Mouse (Mus musculus): ENCODE results near the gene Paqr9. TPM values are rescaled to one million over a fixed set of nuclear protein-coding genes. Genes with fewer than 3 reads are reported as not detected.
"Not testable (repeated sequence)": the region's sequence is repeated elsewhere in the genome, so short reads cannot be mapped to it uniquely, and the experiment has no call there.

Paqr9 gene
- polyA plus RNA-seq (2012; rRNA removed) = 58.7 and 63.4 TPM in 2 replicates

DNA sequence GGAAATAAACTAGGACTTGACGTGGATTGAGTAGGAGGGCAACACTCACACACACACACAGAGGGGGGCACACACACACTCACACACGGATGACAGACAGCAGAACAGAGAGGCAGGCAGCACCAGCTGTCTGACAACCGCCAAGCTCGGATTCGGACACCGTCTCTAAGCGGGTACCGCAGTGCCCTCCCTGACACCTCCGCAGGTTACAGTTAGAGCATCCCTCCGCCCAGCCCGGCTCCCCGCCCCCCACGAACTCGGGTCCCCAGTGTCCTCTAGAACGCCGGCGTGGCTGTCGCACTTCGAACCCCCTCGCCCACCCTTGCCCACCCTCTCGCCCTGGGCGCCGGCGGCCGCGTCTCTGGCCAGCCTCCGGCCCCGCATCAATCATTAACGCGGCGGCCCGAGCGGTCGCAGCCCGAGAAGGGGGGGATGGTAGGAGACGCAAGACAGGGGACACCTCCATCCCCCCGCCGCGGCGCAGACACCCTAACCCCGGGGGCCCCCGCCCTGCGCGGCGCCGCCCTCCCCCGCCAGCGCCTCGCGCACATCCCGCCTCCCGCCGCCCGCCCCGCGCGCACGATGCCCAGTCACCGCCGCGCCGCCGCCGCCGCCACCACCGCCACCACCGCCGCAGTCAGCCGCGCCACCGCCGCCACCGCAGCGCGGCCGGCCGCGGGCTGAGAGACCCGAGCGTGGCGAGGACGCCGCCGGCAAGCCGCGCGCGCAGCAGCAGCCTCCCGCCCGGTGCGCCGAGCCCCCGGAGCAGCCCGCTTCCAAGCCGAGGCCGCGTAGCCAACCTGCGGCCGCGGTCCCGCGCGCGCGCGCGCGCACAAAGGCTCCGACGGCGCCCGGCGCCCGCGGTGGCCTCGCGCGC lies at the start of gene Paqr9:
Paqr9 (plus strand) TSS at position 599 of the 877 bp plus-strand sequence.
- Histone ChIP-seq H3K4me3 (ENCODE audit: control insufficient read depth, low read depth, low read length) (peak within 1 kb of the TSS; percentile 72), H3K27ac (ENCODE audit: control insufficient read depth, insufficient read depth, low read depth, low read length) (peak within 1 kb of the TSS; percentile 83), H3K36me3 (ENCODE audit: control insufficient read depth, insufficient read depth, low read length) (no peaks in the 10 kb centered on the region), H3K27me3 (ENCODE audit: control insufficient read depth, insufficient read depth, low read length) (no peaks in the 10 kb centered on the region), H3K4me1 (ENCODE audit: control insufficient read depth, insufficient read depth, low read length) (peaks cover 6% of the 10 kb centered on the region)
- TF ChIP-seq CTCF (IDR thresholded peaks at IDR 0.05; ENCODE audit: control insufficient read depth, insufficient read depth, insufficient replicate concordance, low read depth, low read length) (no peak), POLR2A (IDR thresholded peaks at IDR 0.05; ENCODE audit: control insufficient read depth, low read depth, low read length) (peak; percentile 88; the same call in 1 of the 2 replicates)

DNA sequence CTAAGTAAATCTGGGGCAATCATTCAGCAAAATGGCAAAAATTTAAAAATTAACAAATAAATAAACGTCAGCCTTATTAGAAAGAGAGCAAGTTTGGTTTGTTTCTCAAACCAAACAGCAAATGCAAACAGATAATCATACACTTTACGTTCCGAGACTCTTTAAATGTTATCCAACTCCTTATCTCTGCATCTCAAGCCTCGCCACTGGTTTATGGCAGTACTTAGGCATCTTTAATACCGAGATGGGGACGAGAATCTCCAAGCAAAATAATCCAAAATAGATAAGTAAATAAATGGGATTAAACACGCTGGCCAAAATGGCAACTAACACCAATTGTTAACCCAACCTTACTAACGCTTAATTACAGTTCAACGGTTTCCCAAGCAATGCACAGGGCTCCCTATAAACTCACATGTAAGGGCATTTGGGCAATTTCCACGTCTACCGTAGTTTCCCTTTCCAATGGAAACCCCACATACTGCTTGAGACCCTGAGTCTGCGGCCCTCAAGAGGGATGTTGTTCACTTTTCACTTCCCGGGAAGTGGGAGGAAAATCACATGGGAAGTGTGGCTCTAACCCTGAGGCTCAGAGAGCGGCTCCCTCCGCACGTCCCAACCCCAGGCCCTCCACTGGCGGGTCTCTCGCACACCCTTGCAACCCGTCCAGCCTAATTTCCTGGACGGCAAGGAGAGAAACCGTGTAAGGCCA lies 48.6 kb upstream of the Paqr9 start:
- Histone ChIP-seq H3K4me3 (ENCODE audit: control insufficient read depth, low read depth, low read length) (peak overlapping the region; percentile 98), H3K27me3 (ENCODE audit: control insufficient read depth, insufficient read depth, low read length) (no peaks in the 10 kb centered on the region), H3K4me1 (ENCODE audit: control insufficient read depth, insufficient read depth, low read length) (peaks cover 3% of the 10 kb centered on the region), H3K36me3 (ENCODE audit: control insufficient read depth, insufficient read depth, low read length) (no peaks in the 10 kb centered on the region), H3K27ac (ENCODE audit: control insufficient read depth, insufficient read depth, low read depth, low read length) (peak overlapping the region; percentile 92)
- TF ChIP-seq POLR2A (IDR thresholded peaks at IDR 0.05; ENCODE audit: control insufficient read depth, low read depth, low read length) (no peak), CTCF (IDR thresholded peaks at IDR 0.05; ENCODE audit: control insufficient read depth, insufficient read depth, insufficient replicate concordance, low read depth, low read length) (no peak)

DNA sequence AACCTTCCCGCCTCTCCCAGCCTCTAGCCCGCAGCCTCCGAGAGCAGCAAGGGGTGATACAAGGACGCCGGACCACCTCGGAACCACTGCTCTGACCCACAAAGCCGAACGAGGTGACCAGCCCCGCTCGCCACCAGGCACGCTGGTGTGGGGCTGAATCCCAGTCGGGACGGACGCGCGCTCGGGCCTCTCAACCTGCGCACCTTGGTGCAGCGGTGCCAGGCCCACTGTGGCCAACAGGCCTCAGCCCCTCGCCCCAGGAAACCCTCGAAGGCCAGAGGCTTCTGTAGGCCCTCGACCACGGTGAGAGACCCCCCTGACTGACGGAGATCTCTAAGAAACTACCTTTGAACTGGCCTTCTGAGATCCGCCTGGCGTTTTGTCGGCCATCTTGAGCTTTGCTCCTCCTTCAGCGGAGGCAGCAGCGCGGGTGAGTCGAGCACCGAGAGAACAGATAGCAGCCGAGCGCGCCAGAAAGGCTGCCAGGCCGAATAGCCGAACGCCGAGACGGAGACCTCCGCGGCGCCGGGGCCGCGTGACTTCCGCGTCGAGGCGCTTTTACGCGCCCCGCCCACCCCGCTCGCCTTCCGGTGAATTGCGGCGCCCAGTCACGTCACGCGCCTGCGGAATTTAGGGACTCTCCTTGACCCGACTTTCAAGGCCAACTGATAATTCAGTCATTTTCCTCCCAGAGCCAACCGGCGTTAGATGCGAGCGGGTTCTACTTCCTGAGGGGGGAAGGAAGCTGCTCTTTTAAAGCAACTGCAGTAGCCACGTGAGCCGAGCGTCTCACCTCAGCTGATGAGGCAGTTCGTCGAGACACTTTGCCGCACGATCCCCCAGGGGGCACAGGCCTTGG lies 47.8 kb upstream of the Paqr9 start, which contains the start of gene U2surp:
U2surp (minus strand) TSS at position 525 of the 859 bp plus-strand sequence.
- Histone ChIP-seq H3K27ac (ENCODE audit: control insufficient read depth, insufficient read depth, low read depth, low read length) (peak within 1 kb of the TSS; percentile 96), H3K36me3 (ENCODE audit: control insufficient read depth, insufficient read depth, low read length) (no peaks in the 10 kb centered on the region), H3K4me3 (ENCODE audit: control insufficient read depth, low read depth, low read length) (peak within 1 kb of the TSS; percentile 98), H3K4me1 (ENCODE audit: control insufficient read depth, insufficient read depth, low read length) (peaks cover 3% of the 10 kb centered on the region), H3K27me3 (ENCODE audit: control insufficient read depth, insufficient read depth, low read length) (no peaks in the 10 kb centered on the region)
- TF ChIP-seq CTCF (IDR thresholded peaks at IDR 0.05; ENCODE audit: control insufficient read depth, insufficient read depth, insufficient replicate concordance, low read depth, low read length) (no peak), POLR2A (IDR thresholded peaks at IDR 0.05; ENCODE audit: control insufficient read depth, low read depth, low read length) (peak; percentile 76)

DNA sequence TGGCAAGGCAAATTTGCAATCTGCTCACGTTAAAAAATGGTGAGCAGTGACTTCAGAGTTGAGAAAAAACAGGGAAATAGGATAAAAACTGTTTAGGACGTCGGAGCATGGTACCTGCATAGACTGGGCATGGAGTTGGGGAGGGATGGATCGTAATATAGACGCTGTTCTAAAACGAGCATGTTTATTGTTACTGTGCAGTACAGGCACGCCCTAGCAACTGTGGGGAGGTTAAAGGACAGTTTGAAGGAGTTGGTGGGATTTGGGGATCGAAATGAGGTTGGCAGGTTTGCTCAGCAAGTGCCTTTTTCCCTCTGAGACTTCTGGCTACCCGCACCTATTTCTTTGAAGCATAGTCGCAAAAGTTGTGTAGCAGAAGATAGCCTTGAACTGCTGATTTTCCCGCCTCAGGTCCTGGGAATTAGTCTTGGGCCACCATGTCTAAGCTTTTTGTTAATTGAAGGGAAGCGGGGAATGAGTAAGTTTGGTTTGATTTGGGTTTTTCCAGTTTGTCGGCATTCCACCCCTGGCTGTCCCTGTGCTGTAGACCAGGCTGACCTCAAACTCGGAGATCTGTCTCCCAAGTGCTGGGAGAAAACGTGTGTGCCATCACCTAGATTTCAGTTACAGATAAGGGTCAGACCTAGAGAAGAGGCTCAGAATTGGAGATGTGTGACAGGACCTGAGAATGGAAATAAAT lies 47.0 kb upstream of the Paqr9 start:
- H3K4me3 ChIP-seq (ENCODE audit: control insufficient read depth, low read depth, low read length) = peak overlapping the region; percentile 98
- peak overlapping the region; percentile 96 for H3K27ac ChIP-seq (ENCODE audit: control insufficient read depth, insufficient read depth, low read depth, low read length)
- no peaks in the 10 kb centered on the region for H3K27me3 ChIP-seq (ENCODE audit: control insufficient read depth, insufficient read depth, low read length)
- H3K36me3 ChIP-seq (ENCODE audit: control insufficient read depth, insufficient read depth, low read length) = no peaks in the 10 kb centered on the region
- H3K4me1 ChIP-seq (ENCODE audit: control insufficient read depth, insufficient read depth, low read length) = peaks cover 3% of the 10 kb centered on the region
- TF ChIP-seq CTCF (IDR thresholded peaks at IDR 0.05; ENCODE audit: control insufficient read depth, insufficient read depth, insufficient replicate concordance, low read depth, low read length) = no peak
- no peak for TF ChIP-seq POLR2A (IDR thresholded peaks at IDR 0.05; ENCODE audit: control insufficient read depth, low read depth, low read length)

DNA sequence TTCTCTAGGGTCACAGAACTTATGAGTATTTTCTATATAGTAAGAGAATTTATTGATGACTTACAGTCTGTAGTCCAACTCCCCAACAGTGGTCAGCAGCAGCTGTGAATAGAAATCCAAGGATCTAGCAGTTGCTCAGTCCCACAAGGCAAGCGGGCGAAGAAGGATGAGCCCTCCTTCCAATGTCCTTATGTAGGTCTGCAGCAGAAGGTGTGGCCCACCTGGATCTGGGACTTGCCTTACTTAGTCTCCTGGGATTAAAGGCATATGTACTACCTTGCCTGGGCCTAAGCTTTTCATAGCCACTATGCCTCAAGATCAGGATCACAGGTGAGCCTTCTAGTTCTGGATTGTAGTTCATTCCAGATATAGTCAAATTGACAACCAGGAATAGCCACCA lies 45.7 kb upstream of the Paqr9 start:
- no peak for TF ChIP-seq CTCF (IDR thresholded peaks at IDR 0.05; ENCODE audit: control insufficient read depth, insufficient read depth, insufficient replicate concordance, low read depth, low read length)
- no peak for TF ChIP-seq POLR2A (IDR thresholded peaks at IDR 0.05; ENCODE audit: control insufficient read depth, low read depth, low read length)
- Histone ChIP-seq H3K27me3 (ENCODE audit: control insufficient read depth, insufficient read depth, low read length) (no peaks in the 10 kb centered on the region), H3K27ac (ENCODE audit: control insufficient read depth, insufficient read depth, low read depth, low read length) (no peak overlapping the region), H3K4me1 (ENCODE audit: control insufficient read depth, insufficient read depth, low read length) (peaks cover 3% of the 10 kb centered on the region), H3K4me3 (ENCODE audit: control insufficient read depth, low read depth, low read length) (peak overlapping the region; percentile 8; the same call in 1 of the 2 replicates), H3K36me3 (ENCODE audit: control insufficient read depth, insufficient read depth, low read length) (no peaks in the 10 kb centered on the region)

DNA sequence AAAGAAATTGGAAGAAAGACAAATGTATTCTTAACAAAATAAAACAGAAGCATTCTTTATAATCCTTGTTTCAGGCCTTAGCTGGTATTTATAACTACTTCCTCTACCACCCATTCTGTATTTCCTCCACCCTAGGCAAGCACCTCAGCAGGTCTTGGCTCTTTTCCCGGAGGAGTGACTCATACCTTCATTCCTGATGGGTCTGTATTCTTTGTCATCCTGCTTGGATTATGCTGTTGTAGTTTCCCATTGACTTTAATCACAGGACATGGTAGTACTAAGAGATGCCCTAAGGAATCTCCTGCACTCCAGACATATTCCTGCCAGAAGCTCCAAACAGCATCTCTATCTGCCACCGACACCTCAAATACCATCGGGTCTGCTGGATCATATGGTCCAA lies 45.1 kb upstream of the Paqr9 start:
- H3K4me1 ChIP-seq (ENCODE audit: control insufficient read depth, insufficient read depth, low read length); H3K36me3 ChIP-seq (ENCODE audit: control insufficient read depth, insufficient read depth, low read length); H3K4me3 ChIP-seq (ENCODE audit: control insufficient read depth, low read depth, low read length); H3K27me3 ChIP-seq (ENCODE audit: control insufficient read depth, insufficient read depth, low read length); H3K27ac ChIP-seq (ENCODE audit: control insufficient read depth, insufficient read depth, low read depth, low read length): not testable (repeated sequence)

All from testis, adult 2 months (tissue).